Mouse (Mus musculus) testis, adult 2 months (tissue): ENCODE measurements at regions not wholly inside any gene's neighbourhood (a gene's known extent, or its start where the extent isn't known, plus 50 kb on each side); places are given as distances from the start of the nearest gene placed in this dataset.

Source experiments
- CTCF ChIP-seq: fragments of 200-500 bp; IDR thresholded peaks from 2 replicates; pipeline ENCODE4 v1.5.1; 2012; ENCODE audit warnings: low read depth, mild to moderate bottlenecking, inconsistent platforms, low read length, moderate library complexity; ENCODE audit not compliant: control insufficient read depth, insufficient read depth, insufficient replicate concordance
- POLR2A ChIP-seq: fragments of 200-500 bp; IDR thresholded peaks from 2 replicates; pipeline ENCODE4 v1.6.1; 2012; ENCODE audit warnings: low read depth, mild to moderate bottlenecking, inconsistent platforms, low read length, moderate library complexity; ENCODE audit not compliant: control insufficient read depth

GRCm38 (mm10) chr9:32910641-32911040 is 274.6 kb downstream of the Ets1 start:
- no peak for TF ChIP-seq POLR2A
- no peak for TF ChIP-seq CTCF
